Mouse (Mus musculus) G1E (cell line): ENCODE data around the gene Pmf1. TPM values are rescaled to one million over a fixed set of nuclear protein-coding genes. Genes with fewer than 3 reads are reported as not detected.

Experiments used
- ATAC-seq: 2 replicates; pipeline ENCODE4 v1.8.0; 2016; ENCODE audit warnings: mild to moderate bottlenecking; ENCODE audit not compliant: insufficient number of reproducible peaks, poor library complexity, low FRiP score, severe bottlenecking; ENCODE audit errors: extremely low read depth
- DNase-seq: peaks from one replicate; pipeline ENCODE4 v3.0.0; 2012; ENCODE audit warnings: low spot score
- H3K27me3 ChIP-seq: 2 replicates; pipeline ENCODE4 v1.6.1; 2012; ENCODE audit warnings: mild to moderate bottlenecking, low read length, inconsistent platforms; ENCODE audit not compliant: insufficient read depth
- H3K36me3 ChIP-seq: replicated peaks from 2 replicates; pipeline ENCODE3; 2012; ENCODE audit warnings: mild to moderate bottlenecking, inconsistent platforms
- H3K4me1 ChIP-seq: 2 replicates; pipeline ENCODE4 v1.6.1; 2012; ENCODE audit warnings: low read depth, low read length, inconsistent platforms, mixed read lengths; ENCODE audit not compliant: insufficient read depth
- H3K4me3 ChIP-seq: 2 replicates; pipeline ENCODE4 v1.5.1; 2012; ENCODE audit warnings: low read depth, mild to moderate bottlenecking, inconsistent platforms, low read length, moderate library complexity, mixed read lengths
- H3K9me3 ChIP-seq: replicated peaks from 2 replicates; pipeline ENCODE4 v1.6.1; 2012; ENCODE audit warnings: inconsistent platforms
- CTCF ChIP-seq: IDR thresholded peaks from 2 replicates; pipeline ENCODE4 v1.5.1; 2012; ENCODE audit warnings: low read depth, low read length, inconsistent platforms, mixed read lengths
- GATA1 ChIP-seq: IDR thresholded peaks from 2 replicates; pipeline ENCODE4 v1.6.1; 2012; ENCODE audit warnings: borderline replicate concordance, low read length, inconsistent platforms, mixed read lengths
- GATA2 ChIP-seq: IDR thresholded peaks from 2 replicates; pipeline ENCODE4 v1.6.1; 2012; ENCODE audit warnings: low read depth, low read length, inconsistent platforms, borderline replicate concordance
- POLR2AphosphoS5 ChIP-seq: IDR thresholded peaks from 2 replicates; pipeline ENCODE4 v1.6.1; 2012; ENCODE audit warnings: low read depth, low read length, inconsistent platforms; ENCODE audit not compliant: insufficient replicate concordance
- TAL1 ChIP-seq: conservative IDR thresholded peaks from 2 replicates; pipeline ENCODE4 v1.6.1; 2012; ENCODE audit warnings: low read depth, low read length, inconsistent platforms, mixed read lengths
- polyA plus RNA-seq: library from polyadenylated mRNA; stranded (reverse); fragments of >175 nt; gene quantifications from 2 replicates; pipeline ENCODE4 v1.2.3, GENCODE M21; 2012
- total RNA-seq, 2 experiments: library from RNA; stranded (forward) in 1 of 2; stranded (reverse) in 1 of 2; fragments of 200-1000 nt in 1 of 2; fragments of >200 nt in 1 of 2; fragmentation: Nextera tagmentation in 1 of 2; gene quantifications; 2 replicates each; pipeline ENCODE4 v1.2.3; 2014 to 2017

Gene Pmf1
- total and polyA plus RNA-seq, 3 experiments, result 110 to 273 (median 254) TPM

GRCm38 (mm10) chr3:88415668-88416067 is 5.5 kb upstream of the Pmf1 start:
- peak overlapping the region; percentile 26; the same call in 1 of the 2 replicates for H3K4me3 ChIP-seq
- no peak for ATAC-seq
- no peaks in the 10 kb centered on the region for H3K9me3 ChIP-seq
- H3K27me3 ChIP-seq, result no peaks in the 10 kb centered on the region
- no peak for DNase-seq
- no peak for TF ChIP-seq TAL1
- TF ChIP-seq CTCF, result no peak
- TF ChIP-seq GATA1, result no peak
- no peak for TF ChIP-seq POLR2AphosphoS5
- no peak for TF ChIP-seq GATA2
- H3K4me1 ChIP-seq, result peaks cover 94% of the 10 kb centered on the region
- H3K36me3 ChIP-seq, result peaks cover 100% of the 10 kb centered on the region

GRCm38 (mm10) chr3:88412636-88413035 is 2.5 kb upstream of the Pmf1 start:
- no peak for DNase-seq
- peaks cover 87% of the 10 kb centered on the region for H3K36me3 ChIP-seq

GRCm38 (mm10) chr3:88411681-88412080 is 1.6 kb upstream of the Pmf1 start:
- no peak overlapping the region; the same call in 1 of the 2 replicates for H3K4me3 ChIP-seq
- peaks cover 87% of the 10 kb centered on the region for H3K36me3 ChIP-seq

More at GRCm38 (mm10) chr3:88412636-88413035, 2.5 kb upstream of the Pmf1 start:
- peak overlapping the region; percentile 38; the same call in 1 of the 2 replicates for H3K4me3 ChIP-seq
- H3K9me3 ChIP-seq, result no peaks in the 10 kb centered on the region
- H3K27me3 ChIP-seq, result no peaks in the 10 kb centered on the region
- TF ChIP-seq POLR2AphosphoS5 (no peak), CTCF (no peak), GATA2 (no peak), TAL1 (no peak), GATA1 (no peak)
- no peak for ATAC-seq
- H3K4me1 ChIP-seq, result peaks cover 86% of the 10 kb centered on the region

DNA sequence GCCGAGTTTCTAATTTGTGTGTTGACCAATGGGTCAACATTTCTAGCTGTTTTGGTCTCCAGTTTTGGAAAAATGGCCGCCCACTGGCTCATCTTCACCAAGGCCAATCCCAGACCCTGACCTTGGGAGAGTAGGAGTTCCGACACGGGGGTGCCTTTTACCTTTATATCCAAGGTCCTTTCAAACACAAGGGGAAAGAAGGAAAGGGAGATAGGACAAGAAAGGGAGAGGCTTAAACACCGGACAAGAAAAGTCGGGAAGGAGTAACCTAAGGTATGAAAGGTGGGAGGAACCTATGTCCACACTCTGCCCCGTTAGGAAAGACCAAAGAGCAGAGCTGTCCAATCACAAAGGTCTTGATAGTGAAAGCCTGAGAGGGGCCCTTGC is 507 bp upstream of the Pmf1 start:
- H3K36me3 ChIP-seq, result peaks cover 87% of the 10 kb centered on the region
- no peaks in the 10 kb centered on the region for H3K27me3 ChIP-seq
- DNase-seq (no peak), ATAC-seq (no peak)
- TF ChIP-seq CTCF (no peak), TAL1 (no peak), GATA2 (no peak), GATA1 (no peak), POLR2AphosphoS5 (no peak)
- peak overlapping the region; percentile 84; the same call in 1 of the 2 replicates for H3K4me3 ChIP-seq
- H3K9me3 ChIP-seq, result no peaks in the 10 kb centered on the region
- H3K4me1 ChIP-seq, result peaks cover 82% of the 10 kb centered on the region

More at GRCm38 (mm10) chr3:88411681-88412080, 1.6 kb upstream of the Pmf1 start:
- no peak for TF ChIP-seq POLR2AphosphoS5
- peak; percentile 68 for TF ChIP-seq TAL1
- TF ChIP-seq CTCF, result no peak
- TF ChIP-seq GATA2, result no peak
- Histone ChIP-seq H3K27me3 (no peaks in the 10 kb centered on the region), H3K4me1 (peaks cover 86% of the 10 kb centered on the region), H3K9me3 (no peaks in the 10 kb centered on the region)
- ATAC-seq, result no peak
- DNase-seq, result no peak

- ATAC-seq, result no peak
- Histone ChIP-seq H3K4me1 (peaks cover 70% of the 10 kb centered on the region), H3K4me3 (peak overlapping the region; percentile 84), H3K36me3 (peaks cover 84% of the 10 kb centered on the region), H3K27me3 (no peaks in the 10 kb centered on the region), H3K9me3 (no peaks in the 10 kb centered on the region)
- DNase-seq, result no peak
- TF ChIP-seq POLR2AphosphoS5, result no peak
- TF ChIP-seq TAL1, result no peak
- TF ChIP-seq GATA2, result no peak
- TF ChIP-seq GATA1, result no peak
- TF ChIP-seq CTCF, result no peak
These were observed 1.2 kb downstream of the Pmf1 start for GRCm38 (mm10) chr3:88408953-88409352.

DNA sequence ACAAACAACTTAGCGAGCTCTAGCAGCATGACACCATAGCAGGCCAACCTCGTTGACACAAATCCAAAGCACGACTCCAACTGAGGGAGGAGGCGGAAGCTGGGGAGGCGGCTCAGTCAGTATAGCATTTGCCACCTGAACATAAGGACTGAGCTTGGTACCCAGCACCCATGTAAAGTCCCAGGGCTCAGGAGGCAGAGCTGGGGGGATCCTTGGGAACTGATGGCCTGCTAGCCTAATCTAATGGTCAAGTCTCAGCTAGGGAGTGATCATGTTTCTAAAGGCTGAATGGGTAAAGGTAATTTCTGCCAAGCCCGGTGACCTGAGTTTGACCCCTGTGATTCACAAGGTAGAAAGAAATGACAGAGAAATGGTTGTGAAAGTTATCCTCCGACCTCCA is 2.6 kb downstream of the Pmf1 start:
- Histone ChIP-seq H3K4me1 (peaks cover 66% of the 10 kb centered on the region), H3K9me3 (no peaks in the 10 kb centered on the region), H3K36me3 (peaks cover 84% of the 10 kb centered on the region), H3K4me3 (no peak overlapping the region; the same call in 1 of the 2 replicates), H3K27me3 (no peaks in the 10 kb centered on the region)
- DNase-seq (no peak), ATAC-seq (no peak)
- TF ChIP-seq POLR2AphosphoS5, result no peak
- TF ChIP-seq GATA2, result no peak
- no peak for TF ChIP-seq CTCF
- no peak for TF ChIP-seq TAL1
- no peak for TF ChIP-seq GATA1
